Mouse (Mus musculus) spleen, postnatal 36 days (tissue): ENCODE measurements around the gene Gm43517.

Experiments used
- DNase-seq, 2 experiments: peaks; one replicate each; pipeline ENCODE4 v3.0.0; 2022; ENCODE audit warnings: low spot score in 2 of 2, mixed read lengths in 1 of 2

The Gm43517 gene

DNA sequence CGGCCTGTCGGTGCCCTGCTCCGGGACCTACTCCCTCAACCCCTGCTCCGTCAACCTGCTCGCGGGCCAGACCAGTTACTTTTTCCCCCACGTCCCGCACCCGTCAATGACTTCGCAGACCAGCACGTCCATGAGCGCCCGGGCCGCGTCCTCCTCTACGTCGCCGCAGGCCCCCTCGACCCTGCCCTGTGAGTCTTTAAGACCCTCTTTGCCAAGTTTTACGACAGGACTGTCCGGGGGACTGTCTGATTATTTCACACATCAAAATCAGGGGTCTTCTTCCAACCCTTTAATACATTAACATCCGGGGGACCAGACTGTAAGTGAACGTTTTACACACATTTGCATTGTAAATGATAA, 637 bp downstream of the Gm43517 start:
- no peak for DNase-seq

DNA sequence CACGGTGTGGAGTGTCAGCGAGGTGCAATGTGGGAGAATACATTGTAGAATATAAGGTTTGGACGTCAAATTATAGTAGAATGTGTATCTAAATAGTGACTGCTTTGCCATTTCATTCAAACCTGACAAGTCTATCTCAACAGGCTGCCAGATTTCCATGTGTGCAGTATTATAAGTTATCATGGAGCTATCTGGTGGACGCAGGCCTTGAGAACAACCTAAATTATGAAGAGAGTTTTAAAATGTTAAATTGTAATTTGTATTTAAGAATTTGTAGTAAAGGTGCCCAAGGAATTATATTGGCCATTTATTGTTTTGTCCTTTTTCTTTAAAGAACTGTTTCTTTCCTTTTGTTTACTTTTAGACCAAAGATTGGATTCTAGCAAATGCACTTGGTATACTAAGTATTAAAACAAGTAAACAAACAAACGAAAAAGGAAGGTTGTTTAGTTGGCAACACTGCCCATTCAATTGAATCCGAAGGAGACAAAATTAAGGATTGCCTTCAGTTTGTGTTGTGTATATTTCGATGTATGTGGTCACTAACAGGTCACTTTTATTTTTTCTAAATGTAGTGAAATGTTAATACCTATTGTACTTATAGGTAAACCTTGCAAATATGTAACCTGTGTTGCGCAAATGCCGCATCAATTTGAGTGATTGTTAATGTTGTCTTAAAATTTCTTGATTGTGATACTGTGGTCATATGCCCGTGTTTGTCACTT, 1.3 kb downstream of the Gm43517 start:
- DNase-seq: no peak

DNA sequence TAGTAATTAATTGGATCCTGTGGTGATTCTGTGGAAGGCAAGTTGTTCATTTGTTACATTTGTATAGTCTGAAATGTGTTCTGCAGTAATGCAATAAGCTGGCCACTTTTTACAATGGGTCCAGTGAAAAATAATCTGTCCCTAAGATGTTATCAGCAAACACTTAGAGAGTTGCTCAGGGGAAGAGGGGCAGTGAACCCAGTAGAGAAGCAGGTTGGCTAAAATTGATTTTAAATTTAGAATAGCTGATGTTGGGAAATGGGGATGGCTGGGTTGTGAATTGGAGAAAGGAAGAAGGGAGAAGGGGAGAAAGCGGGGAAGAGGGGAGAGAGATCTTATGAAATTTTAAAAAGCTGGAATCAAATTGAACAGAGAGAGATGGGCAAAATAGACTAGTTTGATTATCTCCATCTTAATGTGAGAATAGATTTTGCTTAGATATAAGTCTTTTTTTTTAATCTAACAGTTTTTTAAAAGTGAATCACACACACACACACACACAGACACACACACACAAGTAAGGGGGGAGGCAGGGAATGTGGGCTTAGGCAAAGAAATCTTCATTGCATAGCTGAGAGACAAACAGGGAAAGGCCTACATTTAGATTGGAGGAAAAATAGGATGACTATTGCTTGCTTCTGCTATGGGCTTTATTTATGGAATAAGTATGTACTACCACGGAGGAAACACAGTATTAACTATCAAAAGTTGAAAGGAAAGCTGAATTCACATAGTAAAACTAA, 3.1 kb downstream of the Gm43517 start:
- no peak for DNase-seq

DNA sequence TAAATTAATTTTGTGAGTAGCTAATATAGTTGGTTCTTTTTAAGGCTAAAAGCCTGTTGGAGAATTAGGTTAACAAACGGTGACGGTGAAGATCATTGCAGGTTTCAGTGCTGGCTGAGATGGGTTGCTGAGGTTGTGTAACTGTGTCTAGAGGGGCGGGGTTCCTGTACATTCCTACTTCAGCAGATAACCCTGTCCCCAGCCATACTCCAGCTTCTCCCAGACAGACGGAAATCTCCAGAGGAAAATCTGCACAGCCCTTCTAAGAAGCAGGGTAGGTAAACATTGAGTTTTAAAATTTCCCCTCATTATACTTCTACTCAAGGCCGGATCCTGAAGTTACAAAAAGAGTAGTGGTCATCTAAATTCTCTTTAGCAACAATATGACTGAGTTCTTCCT, 4.7 kb downstream of the Gm43517 start:
- DNase-seq: no peak

DNA sequence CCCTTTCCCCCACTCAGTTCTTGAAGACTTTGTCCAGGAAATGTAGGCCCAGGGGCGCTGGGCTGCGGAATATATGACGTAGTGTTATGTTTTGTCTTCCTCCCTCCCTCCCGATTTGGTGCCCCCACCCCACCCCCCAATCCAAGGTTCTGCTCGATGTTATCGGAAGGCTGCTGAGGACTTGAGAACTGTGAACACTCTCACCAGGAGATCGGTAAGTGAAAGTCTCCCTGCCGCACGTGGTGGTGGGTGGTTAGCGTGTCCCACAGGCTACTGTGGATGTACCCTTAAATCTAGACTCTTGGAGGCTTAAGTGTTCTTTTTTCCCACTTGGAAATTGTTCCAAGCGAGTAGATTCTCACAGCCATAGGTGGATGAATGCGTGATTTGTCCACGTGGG, 5.3 kb downstream of the Gm43517 start:
- DNase-seq: no peak

DNA sequence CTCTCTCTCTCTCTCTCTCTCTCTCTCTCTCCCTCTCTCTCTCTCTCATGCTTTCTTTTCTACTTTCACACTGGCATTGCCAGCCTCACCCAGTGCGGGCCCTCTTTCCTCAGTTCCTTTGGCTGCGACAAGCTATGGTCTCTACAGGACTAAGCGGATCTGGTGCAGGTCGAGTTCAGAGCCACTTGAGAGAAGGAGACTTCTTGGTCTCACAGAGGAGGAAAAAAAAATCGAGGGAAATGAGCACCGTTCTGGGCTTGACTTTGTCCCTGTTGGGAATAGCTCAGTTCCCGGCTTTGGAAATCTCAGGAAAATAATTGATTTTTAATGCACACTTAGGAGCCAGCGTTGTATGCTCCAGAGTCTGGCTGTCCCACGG, 5.9 kb downstream of the Gm43517 start:
- no peak for DNase-seq

DNA sequence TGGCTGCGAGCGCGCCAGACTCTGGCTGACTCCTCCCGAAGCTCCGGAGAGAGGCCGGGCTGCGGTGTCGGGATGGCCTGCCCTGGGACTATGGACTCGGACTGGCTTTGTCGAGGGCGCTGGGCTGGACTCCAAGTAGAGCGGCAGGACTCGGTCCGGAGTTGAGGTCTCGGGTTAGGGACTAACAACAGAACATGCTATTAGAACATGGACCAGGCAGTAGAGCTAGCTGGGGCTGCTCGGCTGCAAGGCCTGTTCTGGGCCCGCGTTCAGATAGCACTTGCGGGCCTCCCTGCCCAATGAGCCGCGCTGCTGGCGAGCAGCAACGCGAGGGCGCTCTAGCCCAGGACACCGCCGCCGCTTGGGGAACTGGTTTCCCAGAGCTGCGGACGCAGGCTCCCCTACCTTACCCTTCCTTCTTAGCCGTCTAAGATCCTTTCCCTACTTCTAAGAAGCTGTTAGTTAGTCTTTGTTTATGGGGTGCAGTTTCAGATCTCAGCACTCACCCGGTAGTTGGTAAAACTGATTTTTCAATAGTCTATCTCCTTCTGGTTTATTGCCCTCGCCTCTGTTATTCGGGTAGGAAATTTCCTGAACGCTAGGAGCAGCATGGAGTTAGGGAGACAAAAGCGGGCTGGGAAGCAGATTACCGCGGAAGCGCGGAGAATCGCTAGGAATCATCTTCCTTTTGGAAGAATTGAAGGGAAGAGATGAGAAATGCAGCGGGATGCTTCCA, 6.5 kb downstream of the Gm43517 start:
- no peak for DNase-seq

DNA sequence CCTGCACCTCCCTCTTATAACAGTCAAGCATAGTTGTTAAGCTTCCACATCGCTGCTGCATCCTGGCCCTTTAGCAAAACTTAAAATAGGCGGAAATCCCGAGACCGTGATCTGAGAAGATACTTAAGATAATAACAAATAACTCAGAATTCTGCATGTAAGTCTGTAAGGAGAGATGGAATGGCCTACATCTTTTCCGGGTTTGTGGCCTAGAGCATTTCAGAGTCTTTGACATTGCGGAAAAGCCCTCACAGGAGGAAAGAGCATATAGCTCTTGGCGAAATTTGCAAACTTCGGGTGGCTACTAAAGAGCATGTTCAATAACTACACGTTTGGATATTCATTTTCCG, 7.0 kb downstream of the Gm43517 start:
- no peak for DNase-seq

DNA sequence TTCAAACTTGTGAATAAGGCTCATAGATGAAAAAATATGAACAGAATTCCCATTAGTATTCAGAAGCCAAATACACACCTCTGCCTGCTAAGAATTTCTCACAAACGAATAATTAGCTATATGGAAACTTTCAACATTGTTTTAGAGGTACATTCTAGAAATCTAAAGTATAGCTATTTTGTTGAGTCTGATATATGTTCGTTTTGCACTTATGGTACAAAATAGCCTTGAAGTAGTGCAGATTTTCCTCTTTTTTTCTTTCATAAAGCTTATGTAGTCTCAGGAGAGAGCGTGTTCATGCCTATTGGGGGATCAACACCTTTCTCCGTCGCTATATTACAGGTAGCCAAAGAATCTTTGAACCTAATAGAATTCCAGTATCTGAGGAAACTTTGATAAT, 7.9 kb downstream of the Gm43517 start:
- no peak for DNase-seq

DNA sequence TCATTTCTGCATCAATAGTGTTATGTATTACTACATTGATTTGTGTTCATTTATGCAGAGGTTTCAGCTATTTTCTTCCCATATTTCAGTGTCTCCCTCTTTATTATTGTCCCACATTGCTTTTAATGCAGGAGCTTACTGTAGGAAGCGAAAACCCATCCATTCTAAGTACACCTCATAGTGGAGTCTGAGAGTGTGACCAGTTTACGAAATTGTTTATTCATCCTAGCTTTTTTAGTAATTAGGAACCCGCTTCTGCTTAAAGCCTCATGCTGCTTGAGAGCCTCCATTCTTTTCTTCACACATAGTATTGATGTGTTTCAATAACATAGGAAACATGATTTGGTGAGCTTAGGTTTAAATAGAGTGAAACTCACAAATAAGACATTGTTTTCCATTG, 8.7 kb downstream of the Gm43517 start:
- DNase-seq: no peak

DNA sequence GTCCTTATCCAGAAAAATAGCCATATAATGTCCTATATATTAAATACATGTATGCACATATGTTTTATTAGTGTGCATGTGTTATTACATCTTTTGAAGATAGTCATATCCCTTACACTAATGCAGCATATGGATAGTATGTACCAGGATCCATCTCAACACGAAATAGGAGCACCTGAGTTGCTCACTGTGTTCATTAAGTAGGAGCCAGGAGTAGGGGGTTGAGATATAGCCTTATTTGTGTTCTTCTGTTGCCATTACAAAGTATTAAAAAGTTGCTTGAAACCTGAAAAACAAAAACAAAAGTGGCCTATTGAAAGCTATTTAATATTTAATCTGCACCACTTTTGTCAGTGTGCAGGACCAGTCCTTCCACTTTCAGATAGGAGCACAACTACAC, 9.2 kb downstream of the Gm43517 start:
- DNase-seq: no peak

DNA sequence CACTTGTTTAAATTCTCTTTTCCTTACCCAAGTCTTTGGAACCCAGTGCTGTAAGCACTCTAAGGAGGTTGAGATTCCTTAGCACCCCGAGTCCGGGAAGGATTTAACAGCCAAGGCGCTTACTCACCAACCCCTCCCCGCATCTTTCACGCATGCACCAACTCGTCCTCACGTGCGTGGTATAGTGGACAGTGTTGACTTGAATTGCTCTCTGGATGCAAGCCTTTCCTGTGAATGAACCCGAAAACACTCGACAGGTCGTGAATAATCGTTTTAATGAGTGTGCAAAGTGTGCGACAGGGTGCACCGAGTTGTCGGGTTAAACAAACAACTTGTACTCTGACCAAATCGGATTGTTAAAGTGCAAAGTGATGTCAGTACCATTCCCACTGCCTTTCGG, 9.9 kb downstream of the Gm43517 start:
- DNase-seq: no peak

DNA sequence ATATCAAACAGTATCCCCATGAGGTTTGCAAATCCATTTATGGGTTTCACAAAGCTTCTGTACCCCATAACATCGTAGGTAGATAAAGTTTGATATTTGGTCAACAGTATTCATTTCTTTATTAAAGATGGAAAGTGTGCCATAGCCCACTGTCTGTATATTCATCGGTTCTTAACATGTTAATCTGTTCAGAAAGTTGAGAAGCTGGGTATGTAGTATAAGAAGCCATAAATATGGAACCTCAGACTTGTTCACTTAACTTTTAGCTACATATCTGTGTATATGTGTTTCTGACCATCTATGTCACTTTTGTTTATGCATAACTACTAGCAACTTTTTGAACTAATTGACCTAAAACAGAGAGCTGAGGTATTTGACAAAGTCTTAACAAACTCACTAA, 11.0 kb downstream of the Gm43517 start:
- DNase-seq: no peak

DNA sequence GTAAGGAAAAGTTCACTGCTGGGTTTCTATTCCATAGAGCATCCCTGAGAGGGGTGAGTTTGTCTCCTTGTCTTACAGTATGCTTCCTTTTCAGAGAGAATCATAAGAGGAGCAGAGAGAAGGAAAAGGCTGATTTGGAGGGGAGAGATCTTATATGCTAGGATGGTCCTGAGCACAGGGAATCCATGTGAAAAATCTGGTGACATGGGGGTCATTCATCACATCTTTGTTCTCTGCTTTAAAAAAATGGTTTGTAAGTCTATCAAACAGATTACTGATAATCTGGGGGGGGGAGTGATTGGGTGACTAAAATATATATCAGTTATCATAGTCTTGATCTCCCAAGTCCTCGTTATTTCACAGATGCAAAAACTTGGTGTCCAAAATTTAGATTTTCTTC, 11.8 kb downstream of the Gm43517 start:
- DNase-seq: no peak

DNA sequence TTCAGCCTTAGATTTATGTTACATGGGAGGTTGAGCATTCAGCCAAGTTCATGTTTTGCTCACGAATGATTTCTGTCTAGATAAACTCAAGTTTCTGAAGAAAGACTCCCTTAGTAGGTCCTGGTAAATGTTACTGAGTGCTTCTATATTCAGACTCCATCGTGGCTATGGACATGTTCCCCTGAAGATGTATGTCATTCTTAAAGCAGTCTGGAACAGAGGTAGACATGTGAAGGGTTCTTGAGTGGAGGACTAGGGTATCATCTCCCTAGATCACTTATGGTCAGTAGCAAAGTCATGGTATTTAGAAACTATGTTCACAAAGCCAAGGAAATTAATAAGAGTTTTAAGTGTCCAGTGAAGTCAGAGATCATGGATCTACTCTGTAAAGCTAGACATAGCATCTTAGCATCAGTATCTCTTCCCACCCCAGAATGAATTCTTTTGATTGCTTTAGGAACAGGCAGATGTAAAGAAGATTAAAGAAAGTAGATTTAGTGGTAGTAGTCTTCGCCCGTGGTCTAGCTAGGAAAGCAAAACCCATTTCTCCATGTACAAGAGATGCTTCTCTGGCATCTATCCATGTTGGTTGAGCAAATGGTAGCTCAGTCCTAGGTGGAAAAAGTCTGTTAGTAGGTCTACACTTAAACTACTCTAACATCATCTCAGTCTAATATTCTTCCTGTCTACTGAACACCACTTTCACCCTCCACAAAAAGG, 12.6 kb downstream of the Gm43517 start:
- DNase-seq: no peak

DNA sequence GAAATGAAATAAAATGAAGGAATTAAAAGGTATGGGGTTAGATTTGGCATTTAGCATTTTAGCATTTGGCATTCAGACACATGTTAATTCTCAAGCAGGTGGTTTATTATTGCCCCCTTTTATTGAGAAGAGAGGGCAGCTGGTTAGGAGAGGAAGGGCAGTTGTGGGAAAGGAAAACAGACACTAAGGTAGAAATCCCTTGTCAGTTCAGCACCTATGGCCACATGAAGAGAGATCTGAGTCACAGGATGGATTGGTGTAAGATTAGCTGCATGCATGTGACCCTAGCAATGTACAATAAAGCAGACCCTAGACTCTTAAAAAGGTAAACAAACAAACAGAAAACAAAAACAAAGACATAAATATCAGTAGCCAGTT, 13.2 kb downstream of the Gm43517 start:
- DNase-seq: no peak

DNA sequence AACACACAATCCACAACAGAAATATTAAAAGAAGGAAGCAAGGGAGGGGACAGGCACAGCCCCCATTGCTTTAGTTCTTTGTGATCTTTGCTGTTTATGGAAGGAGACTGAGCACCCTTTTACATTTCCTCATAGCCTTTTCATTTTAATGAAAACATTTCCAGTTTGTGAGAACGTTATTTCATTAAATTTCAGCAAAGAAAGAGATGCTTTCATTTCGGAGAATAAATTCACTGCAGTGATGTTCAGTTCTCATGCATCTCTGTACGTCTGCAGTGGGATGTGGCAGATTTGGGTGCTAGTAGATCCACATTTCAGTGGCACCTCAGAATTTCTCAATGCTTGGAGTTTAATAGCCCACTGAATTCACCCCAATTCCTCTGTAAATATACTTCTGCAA, 13.7 kb downstream of the Gm43517 start:
- no peak for DNase-seq

DNA sequence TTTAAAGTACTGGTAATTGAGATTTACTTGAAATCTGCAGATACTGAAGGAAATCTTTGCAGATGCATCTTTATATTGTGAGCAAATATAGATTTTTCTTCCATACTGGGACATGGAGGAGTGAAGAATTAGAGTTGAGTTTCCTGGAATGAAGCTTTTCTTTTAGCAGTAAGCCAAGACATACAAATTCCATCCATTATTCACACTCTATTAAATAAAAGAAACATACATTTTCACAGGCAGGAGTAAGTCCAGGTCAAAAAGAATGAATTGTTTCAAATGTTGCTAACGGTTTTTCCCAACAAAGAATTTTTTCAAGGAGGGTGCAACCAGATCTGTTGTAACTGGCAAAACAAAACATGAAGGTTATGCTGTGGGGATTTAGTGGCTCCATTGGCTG, 14.6 kb downstream of the Gm43517 start:
- no peak for DNase-seq

DNA sequence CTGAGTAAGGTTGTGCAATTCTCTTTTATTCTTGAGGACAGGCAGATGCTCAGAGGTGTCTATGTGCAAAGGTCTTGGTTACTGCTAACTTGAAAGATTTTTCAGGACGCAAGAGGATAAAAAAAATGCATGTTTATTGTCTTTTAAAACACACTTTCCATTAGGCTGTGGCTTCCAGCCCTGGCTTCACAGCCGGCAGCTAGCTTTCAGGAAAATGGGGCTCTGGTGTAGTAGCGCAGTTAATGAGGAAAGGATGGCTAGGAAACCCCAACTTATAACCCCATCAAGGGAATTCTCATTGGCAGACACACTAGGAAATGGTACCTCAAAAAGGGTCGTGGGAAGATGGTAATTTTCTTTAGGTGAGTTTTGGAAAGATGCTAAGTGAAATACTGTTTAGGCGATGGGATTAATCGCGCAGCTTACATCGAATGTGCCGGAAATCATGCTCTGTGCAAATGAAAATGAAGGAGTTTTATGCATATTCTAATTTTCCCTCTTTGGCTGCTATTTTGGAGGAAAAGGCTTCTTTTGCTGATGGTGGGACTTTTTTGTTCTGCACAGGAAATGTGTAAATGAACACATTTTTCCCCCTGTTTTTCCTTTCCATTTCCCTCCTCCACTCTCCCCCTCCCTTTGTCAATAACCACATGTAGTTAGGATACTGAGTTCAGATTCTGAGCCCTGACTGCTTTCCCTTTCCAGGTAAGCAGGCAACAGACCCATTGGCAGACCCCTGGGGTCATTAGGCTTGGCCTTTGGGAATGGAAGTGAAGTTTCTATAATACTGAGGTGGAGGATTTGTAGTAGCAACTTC, 15.3 kb downstream of the Gm43517 start:
- no peak for DNase-seq

DNA sequence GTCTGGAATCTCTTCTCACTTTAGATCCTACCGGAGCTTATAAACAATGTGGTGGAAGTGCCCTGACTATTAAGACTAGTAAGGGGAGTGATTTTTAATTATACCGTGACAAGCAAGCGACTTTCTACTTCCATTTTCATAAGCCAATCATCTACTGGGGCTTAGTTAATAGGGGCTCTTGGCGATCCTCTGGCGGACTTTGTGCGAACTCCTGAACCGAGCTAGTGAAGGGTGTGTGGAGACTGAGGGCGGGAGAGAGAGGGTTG, 15.8 kb downstream of the Gm43517 start:
- no peak for DNase-seq

DNA sequence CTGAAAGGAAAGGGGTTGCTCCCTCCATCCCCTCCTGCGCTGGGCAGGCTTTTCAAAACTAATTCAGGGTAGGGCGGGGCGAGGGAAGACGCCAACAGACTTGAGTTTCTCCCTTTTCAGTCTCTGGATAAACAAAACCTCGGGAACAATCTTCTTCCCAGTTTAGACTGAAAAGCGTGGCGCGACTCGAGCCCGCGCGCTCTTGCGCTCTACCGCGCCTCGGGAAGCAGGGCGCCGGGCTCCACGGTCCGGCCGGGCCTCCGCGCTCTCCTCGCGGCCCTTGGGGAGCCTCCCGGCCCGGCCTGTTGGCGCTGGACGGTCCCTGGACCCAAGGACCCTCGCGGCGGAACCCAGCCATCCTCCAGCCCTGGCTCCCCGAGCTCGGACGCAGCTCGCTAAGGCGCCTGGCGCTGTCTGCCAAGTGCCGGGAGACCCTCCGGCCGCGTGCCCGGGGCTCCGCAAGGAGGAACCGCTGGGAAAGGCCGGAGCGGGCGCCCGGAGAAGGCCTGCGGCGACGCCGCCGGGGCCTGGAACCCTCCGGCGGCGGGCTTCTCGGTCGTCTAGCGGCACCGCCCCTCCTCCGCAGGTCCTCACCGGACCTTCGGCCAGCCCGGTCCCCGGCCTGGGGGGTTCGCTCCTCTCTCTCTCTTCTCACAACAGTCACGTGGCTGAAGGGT, 16.3 kb downstream of the Gm43517 start:
- DNase-seq: no peak

DNA sequence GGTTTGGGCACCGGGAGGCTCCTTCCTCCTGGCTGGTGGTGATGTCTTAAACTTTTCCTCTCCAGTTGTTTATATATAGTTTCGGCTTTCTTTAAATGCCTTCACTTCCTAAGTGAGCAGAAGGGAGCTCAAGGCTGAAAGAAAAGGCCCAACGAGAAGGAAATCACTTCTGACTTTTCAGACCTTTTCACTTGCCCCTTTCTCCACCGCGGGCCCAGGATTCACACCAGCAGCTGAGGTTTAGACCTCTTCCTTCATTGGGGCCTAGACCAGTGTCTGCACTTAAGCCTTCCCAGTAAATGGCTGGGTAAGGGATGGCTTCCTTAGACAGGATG, 16.8 kb downstream of the Gm43517 start:
- DNase-seq: no peak
